Mouse (Mus musculus) liver, embryonic 13.5 days (tissue): ENCODE results near the gene Arl6ip5. TPM values are rescaled to one million over a fixed set of nuclear protein-coding genes. Genes with fewer than 3 reads are reported as not detected.
"Not testable (repeated sequence)": the region's sequence is repeated elsewhere in the genome, so short reads cannot be mapped to it uniquely, and the experiment has no call there.

Experiments
- ATAC-seq: fragments of 200-750 bp; cut with Nextera tagmentation; 2 replicates; pipeline ENCODE4 v1.8.0; 2017; ENCODE audit warnings: low read depth, mild to moderate bottlenecking, moderate number of reproducible peaks, moderate library complexity
- DNase-seq: peaks from one replicate; pipeline ENCODE4 v3.0.0; 2022
- H3K27ac ChIP-seq: fragments of 300-500 bp; sonication (generic); 2 replicates; pipeline ENCODE4 v1.5.1; 2015; ENCODE audit warnings: moderate library complexity, mild to moderate bottlenecking, inconsistent platforms
- H3K27me3 ChIP-seq: fragments of 300-500 bp; sonication (generic); 2 replicates; pipeline ENCODE4 v1.6.1; 2015; ENCODE audit warnings: mild to moderate bottlenecking, inconsistent platforms
- H3K36me3 ChIP-seq: fragments of 300-500 bp; sonication (generic); 2 replicates; pipeline ENCODE4 v1.6.1; 2015; ENCODE audit warnings: mild to moderate bottlenecking, inconsistent platforms
- H3K4me1 ChIP-seq: fragments of 300-500 bp; sonication (generic); replicated peaks from 2 replicates; pipeline ENCODE4 v1.6.1; 2015; ENCODE audit warnings: inconsistent platforms
- H3K4me2 ChIP-seq: fragments of 300-500 bp; sonication (generic); 2 replicates; pipeline ENCODE4 v1.6.1; 2015; ENCODE audit warnings: inconsistent platforms, mild to moderate bottlenecking, moderate library complexity
- H3K4me3 ChIP-seq: fragments of 300-500 bp; sonication (generic); replicated peaks from 2 replicates; pipeline ENCODE4 v1.5.1; 2015; ENCODE audit warnings: mild to moderate bottlenecking, inconsistent platforms
- H3K9ac ChIP-seq: fragments of 300-500 bp; sonication (generic); 2 replicates; pipeline ENCODE4 v1.6.1; 2015; ENCODE audit warnings: mild to moderate bottlenecking, inconsistent platforms
- H3K9me3 ChIP-seq: fragments of 300-500 bp; sonication (generic); replicated peaks from 2 replicates; pipeline ENCODE4 v1.6.1; 2016; ENCODE audit warnings: inconsistent platforms
- WGBS: fragments of 180-500 bp; shearing (Covaris S2); methylation state at CpG from one replicate; pipeline ENCODE4 v1.1.7; 2015; ENCODE audit not compliant: insufficient replicate concordance; 5-methylcytosine and 5-hydroxymethylcytosine counted together
- polyA plus RNA-seq: library from polyadenylated mRNA; unstranded; fragments of >200 nt; fragmentation: Nextera tagmentation; extraction: Ambion mirVana; gene quantifications from 2 replicates; pipeline ENCODE4 v1.2.1, GENCODE M21; 2015

Arl6ip5 gene
- polyA plus RNA-seq, 1 experiment from 2014 or later = 34.8 TPM

DNA sequence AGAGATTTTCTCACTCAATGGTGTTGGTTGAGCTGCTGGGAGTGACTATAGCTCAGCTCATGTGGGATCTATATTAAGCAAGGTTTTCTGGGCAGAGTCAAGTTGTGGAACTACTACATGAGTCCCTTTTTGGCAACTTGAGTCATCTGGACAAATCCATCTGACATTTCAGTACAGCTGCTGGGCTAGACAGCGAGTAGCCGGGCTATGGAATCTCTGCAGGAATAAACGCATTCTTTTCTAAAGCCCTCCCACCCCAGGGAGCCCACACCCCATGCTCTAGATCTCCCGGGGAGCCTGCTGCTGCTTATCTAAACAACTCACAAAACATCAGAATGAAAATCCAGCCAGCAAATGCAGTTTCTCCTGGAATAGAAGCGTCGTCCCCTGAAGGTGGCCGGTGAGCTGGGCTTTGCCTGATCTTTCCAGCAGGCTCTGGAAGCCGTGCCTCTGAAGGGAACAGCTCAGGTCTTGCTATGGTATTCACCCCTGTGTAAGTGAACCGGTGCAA is 42.3 kb downstream of the Arl6ip5 start, which contains the start of gene Lmod3:
TSS of gene Lmod3 (minus strand) at position 49 of the 511 bp plus-strand sequence.
- H3K4me1 ChIP-seq = peaks cover 9% of the 10 kb centered on the region
- no peaks in the 10 kb centered on the region for H3K9me3 ChIP-seq
- no peaks in the 10 kb centered on the region for H3K27me3 ChIP-seq
- H3K9ac ChIP-seq = no peak within 1 kb of the TSS
- H3K4me2 ChIP-seq = no peak within 1 kb of the TSS
- no peaks in the 10 kb centered on the region for H3K36me3 ChIP-seq
- DNase-seq = no peak
- 34% methylated on average over 9 of the region's 9 CpGs for WGBS
- no peak for ATAC-seq
- H3K4me3 ChIP-seq = no peak within 1 kb of the TSS
- no peak within 1 kb of the TSS for H3K27ac ChIP-seq

DNA sequence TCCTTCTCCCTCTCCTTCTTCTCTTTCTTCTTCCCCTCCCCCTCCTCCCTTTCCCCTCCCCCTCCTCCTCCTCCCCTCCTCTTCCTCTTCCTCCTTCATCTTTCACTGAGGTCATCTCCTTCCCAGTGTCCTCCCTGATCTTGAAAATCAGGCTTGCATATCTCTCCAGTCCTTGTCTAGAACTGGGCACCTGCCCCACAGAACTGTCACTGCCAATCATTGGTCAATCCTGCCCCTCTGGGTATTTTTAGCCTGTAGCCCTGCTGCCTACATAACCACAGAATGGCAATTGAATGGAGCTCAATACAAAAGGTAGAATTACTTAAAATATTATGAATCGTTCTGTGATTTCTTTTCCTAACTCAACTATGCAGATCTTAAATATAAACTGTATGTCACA is 48.0 kb downstream of the Arl6ip5 start:
- WGBS = 71% methylated on average over 1 of the region's 1 CpGs
- Histone ChIP-seq H3K27ac (no peak overlapping the region), H3K4me3 (no peak overlapping the region), H3K27me3 (no peaks in the 10 kb centered on the region), H3K9ac (no peak overlapping the region), H3K36me3 (no peaks in the 10 kb centered on the region), H3K4me1 (no peaks in the 10 kb centered on the region), H3K4me2 (no peak overlapping the region), H3K9me3 (no peaks in the 10 kb centered on the region)
- DNase-seq = no peak
- ATAC-seq = no peak

DNA sequence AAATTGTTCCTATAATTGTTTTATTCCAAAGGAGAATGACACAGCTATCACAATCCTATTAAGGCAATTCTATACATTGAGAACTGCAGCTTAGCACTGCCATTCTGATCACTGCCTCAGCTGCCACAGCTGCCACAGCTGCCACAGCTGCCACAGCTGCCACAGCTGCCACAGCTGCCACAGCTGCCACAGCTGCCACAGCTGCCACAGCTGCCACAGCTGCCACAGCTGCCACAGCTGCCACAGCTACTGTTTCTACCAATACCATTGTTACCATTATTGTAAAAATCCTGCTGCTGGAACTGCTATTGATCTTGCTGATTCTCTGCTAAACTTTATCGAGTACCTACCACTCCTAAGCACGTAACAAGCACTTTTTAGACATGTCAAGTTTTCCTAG is 49.4 kb downstream of the Arl6ip5 start:
- not testable (repeated sequence) for H3K4me3 ChIP-seq, H3K4me2 ChIP-seq, H3K9me3 ChIP-seq, H3K9ac ChIP-seq, H3K4me1 ChIP-seq, DNase-seq, H3K36me3 ChIP-seq, H3K27me3 ChIP-seq, ATAC-seq, H3K27ac ChIP-seq
- 73% methylated on average over 2 of the region's 2 CpGs for WGBS

DNA sequence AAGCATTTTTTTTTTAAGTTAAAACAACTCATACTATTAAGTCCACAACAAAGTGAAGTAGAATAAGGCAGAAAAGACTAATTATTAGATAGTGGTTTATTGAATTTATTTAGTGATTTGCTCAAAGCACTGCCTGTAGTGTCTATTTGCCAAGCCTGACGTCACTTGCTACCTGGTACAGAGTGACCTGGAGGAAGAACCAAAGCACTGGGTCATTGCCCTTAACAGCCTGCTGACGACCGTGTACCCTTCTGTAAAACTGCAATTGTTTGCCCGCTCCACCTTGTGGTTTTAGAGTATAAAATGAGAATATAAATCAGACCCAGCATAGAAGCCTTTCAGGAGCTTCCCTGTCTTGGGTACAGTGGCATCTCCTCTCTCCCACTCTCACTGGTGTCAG is 51.7 kb downstream of the Arl6ip5 start:
- H3K4me3 ChIP-seq = no peak overlapping the region
- ATAC-seq = no peak
- H3K27ac ChIP-seq = no peak overlapping the region
- WGBS = 47% methylated on average over 4 of the region's 4 CpGs
- H3K9me3 ChIP-seq = no peaks in the 10 kb centered on the region
- H3K4me1 ChIP-seq = no peaks in the 10 kb centered on the region
- DNase-seq = no peak
- no peaks in the 10 kb centered on the region for H3K27me3 ChIP-seq
- H3K9ac ChIP-seq = no peak overlapping the region
- no peak overlapping the region for H3K4me2 ChIP-seq
- no peaks in the 10 kb centered on the region for H3K36me3 ChIP-seq

DNA sequence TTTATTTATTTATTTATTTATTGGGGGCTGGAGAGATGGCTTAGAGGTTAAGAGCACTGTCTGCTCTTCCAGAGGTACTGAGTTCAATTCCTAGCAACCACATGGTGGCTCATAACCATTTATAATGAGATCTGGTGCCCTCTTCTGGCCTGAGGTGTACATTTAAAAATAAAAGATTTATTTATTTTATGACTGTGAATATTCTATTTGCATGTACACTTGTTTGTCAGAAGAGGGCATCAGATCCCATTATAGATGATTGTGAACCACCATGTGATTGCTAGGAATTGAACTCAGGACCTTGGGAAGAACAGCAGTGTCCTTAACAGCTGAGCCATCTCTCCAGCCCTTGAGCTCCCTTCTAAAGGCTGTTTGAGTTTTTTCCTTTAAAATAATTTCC is 53.3 kb downstream of the Arl6ip5 start:
- not testable (repeated sequence) for ATAC-seq, H3K4me1 ChIP-seq, H3K4me2 ChIP-seq, H3K9me3 ChIP-seq, H3K9ac ChIP-seq, DNase-seq, H3K27ac ChIP-seq, H3K4me3 ChIP-seq, H3K27me3 ChIP-seq, H3K36me3 ChIP-seq

DNA sequence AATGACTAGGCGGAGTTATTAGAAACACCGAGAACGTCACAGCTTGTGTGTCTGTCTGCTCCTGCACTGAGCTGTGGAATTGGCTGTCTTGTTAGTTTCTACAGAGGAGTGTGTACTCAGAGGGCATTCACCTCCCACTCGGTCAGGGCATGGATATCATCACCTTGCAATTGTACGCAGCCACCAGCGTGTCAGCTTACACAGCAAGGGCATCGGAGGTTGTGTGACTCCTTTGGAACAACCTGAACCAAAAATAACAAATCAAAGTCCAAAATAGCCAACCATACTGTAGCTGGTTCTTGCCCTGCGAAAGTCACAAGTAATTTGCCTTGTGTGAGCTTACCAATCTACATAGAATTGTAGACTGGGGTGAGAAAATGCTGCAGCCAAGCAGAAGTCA is 54.8 kb downstream of the Arl6ip5 start:
- Histone ChIP-seq H3K9ac (no peak overlapping the region), H3K9me3 (no peaks in the 10 kb centered on the region), H3K27ac (no peak overlapping the region), H3K27me3 (no peaks in the 10 kb centered on the region), H3K4me2 (no peak overlapping the region), H3K4me1 (no peaks in the 10 kb centered on the region), H3K4me3 (no peak overlapping the region), H3K36me3 (no peaks in the 10 kb centered on the region)
- 73% methylated on average over 8 of the region's 8 CpGs for WGBS
- DNase-seq = no peak
- no peak for ATAC-seq

DNA sequence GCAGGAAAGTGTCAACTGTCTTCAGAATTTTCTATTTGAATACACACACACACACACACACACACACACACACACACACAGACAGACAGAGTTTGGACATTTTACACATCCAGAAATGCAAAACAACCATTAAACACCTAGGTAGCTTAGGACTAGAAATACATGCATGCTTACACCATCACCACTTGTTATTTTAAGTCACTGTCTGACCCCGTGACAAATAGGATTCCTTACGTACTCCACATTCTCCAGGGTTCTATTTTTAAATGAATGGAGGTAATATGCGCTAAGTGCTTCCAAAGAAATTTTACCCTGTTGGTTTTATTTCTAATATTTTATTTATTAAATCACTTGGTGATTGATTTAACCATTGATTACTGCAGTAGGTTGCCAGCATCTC is 55.2 kb downstream of the Arl6ip5 start:
- ATAC-seq (no peak), DNase-seq (no peak)
- Histone ChIP-seq H3K27me3 (no peaks in the 10 kb centered on the region), H3K27ac (no peak overlapping the region), H3K4me1 (no peaks in the 10 kb centered on the region), H3K4me3 (no peak overlapping the region), H3K36me3 (no peaks in the 10 kb centered on the region), H3K4me2 (no peak overlapping the region), H3K9ac (no peak overlapping the region), H3K9me3 (no peaks in the 10 kb centered on the region)
- WGBS = 70% methylated on average over 3 of the region's 3 CpGs

DNA sequence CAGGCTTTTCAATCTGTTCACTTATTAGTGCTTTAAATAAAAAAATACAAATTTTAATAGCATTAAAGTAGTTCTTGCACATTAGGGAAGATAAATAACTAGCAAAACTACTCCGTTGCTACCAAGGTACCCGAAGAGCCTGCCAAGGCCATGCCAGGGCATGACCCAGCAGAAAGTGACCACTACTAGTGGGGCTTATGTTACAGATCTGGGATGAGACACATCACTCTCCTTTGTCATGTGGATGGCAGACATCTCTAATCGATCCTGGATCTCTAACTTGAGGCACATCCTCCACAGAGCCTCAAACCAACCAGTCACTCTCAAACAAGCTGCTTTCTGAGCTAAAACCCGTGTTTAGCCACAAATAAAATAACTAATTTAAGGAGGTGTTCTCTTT is 56.2 kb downstream of the Arl6ip5 start:
- H3K9me3 ChIP-seq = no peaks in the 10 kb centered on the region
- H3K4me2 ChIP-seq = no peak overlapping the region
- 60% methylated on average over 4 of the region's 4 CpGs for WGBS
- H3K36me3 ChIP-seq = no peaks in the 10 kb centered on the region
- H3K27me3 ChIP-seq = no peaks in the 10 kb centered on the region
- ATAC-seq (no peak), DNase-seq (no peak)
- H3K4me1 ChIP-seq = no peaks in the 10 kb centered on the region
- H3K27ac ChIP-seq = no peak overlapping the region
- H3K9ac ChIP-seq = no peak overlapping the region
- H3K4me3 ChIP-seq = no peak overlapping the region

GRCm38 (mm10) chr6:97267132-97267531 is 56.6 kb downstream of the Arl6ip5 start:
- Histone ChIP-seq H3K9ac (no peak overlapping the region), H3K9me3 (no peaks in the 10 kb centered on the region), H3K4me1 (no peaks in the 10 kb centered on the region), H3K27ac (no peak overlapping the region), H3K4me2 (no peak overlapping the region), H3K27me3 (no peaks in the 10 kb centered on the region), H3K36me3 (no peaks in the 10 kb centered on the region), H3K4me3 (no peak overlapping the region)
- DNase-seq (no peak), ATAC-seq (no peak)
- 69% methylated on average over 2 of the region's 2 CpGs for WGBS

DNA sequence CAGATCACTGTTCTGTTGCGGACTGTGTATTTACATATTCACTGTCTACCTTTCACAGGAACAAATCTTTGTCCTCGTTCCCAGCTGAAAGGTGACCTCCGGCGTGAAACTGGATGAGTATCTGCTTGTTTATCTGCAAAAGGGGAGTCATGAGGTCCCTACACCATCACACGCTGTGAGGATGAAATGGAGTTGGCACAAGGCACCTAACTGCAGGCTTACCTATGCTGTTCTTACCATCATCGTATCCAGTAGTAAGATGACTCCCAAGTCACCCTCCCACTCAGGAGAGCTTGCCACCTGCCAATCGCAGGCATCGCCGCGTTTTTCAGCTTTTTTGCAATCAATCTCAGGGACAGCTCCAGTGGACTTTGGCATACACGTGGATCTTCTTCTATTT is 59.1 kb downstream of the Arl6ip5 start:
- H3K27ac ChIP-seq = no peak overlapping the region
- DNase-seq (no peak), ATAC-seq (no peak)
- no peak overlapping the region for H3K4me3 ChIP-seq
- H3K4me1 ChIP-seq = no peaks in the 10 kb centered on the region
- H3K9ac ChIP-seq = no peak overlapping the region
- no peaks in the 10 kb centered on the region for H3K9me3 ChIP-seq
- no peaks in the 10 kb centered on the region for H3K36me3 ChIP-seq
- no peaks in the 10 kb centered on the region for H3K27me3 ChIP-seq
- H3K4me2 ChIP-seq = no peak overlapping the region
- WGBS = 67% methylated on average over 11 of the region's 11 CpGs

DNA sequence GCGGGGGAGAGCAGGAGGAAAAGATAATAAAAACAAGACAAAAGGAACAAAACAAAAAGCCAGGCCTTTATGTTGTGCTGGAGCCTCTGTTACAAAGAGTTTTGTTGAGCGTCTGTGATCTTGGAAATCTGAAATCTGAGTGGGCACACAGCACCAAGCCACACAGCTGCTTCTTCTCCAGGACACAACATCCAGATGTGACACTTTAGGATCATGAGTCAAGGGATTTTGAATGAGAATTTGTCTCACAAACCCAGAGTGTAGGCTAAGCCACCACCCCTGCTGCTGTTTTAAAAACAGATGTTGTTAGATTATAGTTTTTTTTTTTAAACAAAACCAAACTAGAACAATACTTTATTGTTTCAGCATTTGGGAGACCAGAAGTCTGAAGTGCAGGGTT is 61.9 kb downstream of the Arl6ip5 start:
- Histone ChIP-seq H3K4me2 (no peak overlapping the region), H3K4me3 (no peak overlapping the region), H3K9me3 (no peaks in the 10 kb centered on the region), H3K9ac (no peak overlapping the region), H3K27ac (no peak overlapping the region), H3K27me3 (no peaks in the 10 kb centered on the region), H3K36me3 (no peaks in the 10 kb centered on the region), H3K4me1 (no peaks in the 10 kb centered on the region)
- 58% methylated on average over 2 of the region's 2 CpGs for WGBS
- ATAC-seq = no peak
- DNase-seq = no peak

DNA sequence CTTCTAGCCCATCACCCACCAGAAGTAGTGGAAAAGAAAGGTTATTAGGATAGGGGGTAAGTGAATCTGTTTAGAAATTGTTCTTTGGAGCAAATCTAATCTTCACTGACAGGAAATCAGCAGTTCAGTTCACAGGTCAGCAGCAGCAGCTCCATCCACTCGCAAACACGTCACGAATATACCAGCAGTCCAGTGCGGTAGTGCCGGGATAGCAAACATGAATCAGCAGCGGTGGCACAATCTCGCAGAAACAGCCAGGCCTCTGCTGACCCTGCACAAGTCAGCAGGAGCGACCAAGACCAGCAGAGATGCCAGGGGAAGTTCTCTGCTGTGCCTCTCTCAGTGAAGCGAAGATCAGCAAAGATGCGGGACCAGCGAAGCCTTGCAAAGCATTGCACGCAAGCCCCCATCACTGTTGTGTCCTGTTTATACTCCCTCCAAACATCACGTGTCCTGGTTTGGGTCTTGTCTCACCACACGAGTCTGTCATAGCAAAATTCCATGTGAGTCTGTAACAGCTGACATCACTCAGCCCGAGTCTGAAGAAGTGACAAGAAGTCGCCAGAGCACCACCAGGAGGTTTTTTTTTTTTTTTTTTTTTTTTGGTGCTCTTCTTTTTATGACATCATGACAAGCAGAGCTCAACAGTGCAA is 62.7 kb downstream of the Arl6ip5 start:
- ATAC-seq = no peak
- Histone ChIP-seq H3K4me1 (peaks cover 2% of the 10 kb centered on the region), H3K9me3 (no peaks in the 10 kb centered on the region), H3K36me3 (no peaks in the 10 kb centered on the region), H3K9ac (no peak overlapping the region), H3K27ac (no peak overlapping the region), H3K27me3 (no peaks in the 10 kb centered on the region), H3K4me2 (no peak overlapping the region), H3K4me3 (no peak overlapping the region)
- 64% methylated on average over 16 of the region's 16 CpGs for WGBS
- no peak for DNase-seq
